Mouse (Mus musculus) ES-Bruce4 (cell line): Measurements from ENCODE around the gene Cd82.

Source experiments
- CTCF ChIP-seq: IDR thresholded peaks from one replicate; pipeline ENCODE4 v1.8.1; 2011; ENCODE audit warnings: low read depth, low read length
- EP300 ChIP-seq: IDR thresholded peaks from 2 replicates; pipeline ENCODE4 v1.6.1; 2011; ENCODE audit warnings: low read depth, low read length; ENCODE audit not compliant: insufficient read depth
- POLR2A ChIP-seq: IDR thresholded peaks from one replicate; pipeline ENCODE4 v1.8.1; 2011; ENCODE audit warnings: low read length; ENCODE audit not compliant: insufficient read depth

- TF ChIP-seq CTCF (no peak), POLR2A (no peak), EP300 (no peak)
Measured at GRCm38 (mm10) chr2:93377797-93378196, 85.1 kb downstream of the Cd82 start.
